Mouse (Mus musculus): ENCODE results near the gene Dlat.

DNA sequence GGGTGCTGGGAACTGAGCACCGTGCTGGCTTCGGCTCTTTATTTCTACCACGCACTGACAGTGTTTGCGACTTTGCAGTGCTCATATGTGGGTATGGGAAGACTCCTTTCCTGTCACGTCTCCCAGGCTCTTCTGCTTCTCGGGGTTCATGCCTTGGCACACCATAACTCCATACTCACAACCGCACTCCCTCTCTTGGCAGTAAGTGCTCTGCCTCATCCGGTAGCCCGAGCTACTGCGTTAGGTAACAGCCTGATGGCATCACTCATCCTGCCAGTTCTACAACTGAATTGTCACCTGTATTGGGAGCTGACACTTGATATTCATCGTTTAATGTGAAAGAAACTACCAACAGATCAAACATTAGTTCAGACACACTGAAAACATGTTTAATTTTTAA, 25.3 kb downstream of the Dlat start:
- TF ChIP-seq GATA1 (IDR thresholded peaks at IDR 0.05; ENCODE audit: borderline replicate concordance, low read length) (no peak), FLI1 (IDR thresholded peaks at IDR 0.05; ENCODE audit: low read length) (no peak)

All from megakaryocyte, embryonic 14.5 days (primary cell).